Mouse (Mus musculus): ENCODE results near the gene Ube2n. TPM values are rescaled to one million over a fixed set of nuclear protein-coding genes. Genes with fewer than 3 reads are reported as not detected.

Ube2n gene
- total and polyA plus RNA-seq, 3 experiments: 80.6 to 571 (median 212) TPM

DNA sequence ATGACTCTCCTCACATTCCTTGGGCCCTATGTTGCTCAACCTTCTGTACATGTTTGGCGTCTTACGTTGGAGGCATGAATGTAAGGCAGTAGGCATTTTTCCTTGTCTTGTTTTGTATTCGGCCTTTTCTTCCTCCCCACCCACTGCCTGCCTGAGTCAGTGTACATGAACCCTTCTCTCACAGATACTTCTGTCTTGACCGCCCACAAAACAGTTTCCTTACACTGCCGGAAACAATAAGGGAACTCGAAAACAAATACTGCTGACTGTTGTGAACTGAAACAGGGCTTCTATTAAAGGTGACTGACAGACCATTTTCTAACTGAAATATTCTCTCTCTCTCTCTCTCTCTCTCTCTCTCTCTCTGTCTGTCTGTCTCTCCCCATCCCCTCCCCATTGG is 6.2 kb upstream of the Ube2n start:
- peaks cover 0 to 9% of the 10 kb centered on the region in 2 experiments; a peak in 2 of 4 replicates for H3K36me3 ChIP-seq (ENCODE audit: control insufficient read depth in 1 of 2, insufficient read depth in 2 of 2, low read length in 2 of 2)
- H3K27ac ChIP-seq (ENCODE audit: control insufficient read depth, low read depth, low read length): no peak overlapping the region
- H3K4me1 ChIP-seq (ENCODE audit: control insufficient read depth in 1 of 2, insufficient read depth in 2 of 2, low read length in 2 of 2): peaks cover 3 to 10% of the 10 kb centered on the region in 2 experiments; a peak in 3 of 4 replicates
- no peak for TF ChIP-seq CTCF (IDR thresholded peaks at IDR 0.05 in 2 of 3, conservative IDR thresholded peaks at IDR 0.05 in 1 of 3; ENCODE audit: control insufficient read depth in 1 of 3, insufficient read depth in 1 of 3, low read depth in 2 of 3, low read length in 3 of 3, poor library complexity in 1 of 3, severe bottlenecking in 1 of 3)
- TF ChIP-seq UBTF (IDR thresholded peaks at IDR 0.05; ENCODE audit: borderline replicate concordance, insufficient read depth, low read depth, low read length): no peak
- TF ChIP-seq MAFK (IDR thresholded peaks at IDR 0.05; ENCODE audit: borderline replicate concordance, low read depth, low read length): no peak
- TF ChIP-seq GABPA (IDR thresholded peaks at IDR 0.05; ENCODE audit: low read depth, low read length): no peak
- no peak for TF ChIP-seq MEF2A (IDR thresholded peaks at IDR 0.05; ENCODE audit: extremely low read depth, insufficient replicate concordance, low read depth, low read length, poor library complexity, severe bottlenecking)
- no peak for TF ChIP-seq ZNF384 (IDR thresholded peaks at IDR 0.05; ENCODE audit: low read depth, low read length)
- no peak for TF ChIP-seq TCF12 (IDR thresholded peaks at IDR 0.05; ENCODE audit: low read depth, low read length)
- TF ChIP-seq HCFC1 (IDR thresholded peaks at IDR 0.05; ENCODE audit: low read depth, low read length): no peak
- TF ChIP-seq ZKSCAN1 (IDR thresholded peaks at IDR 0.05; ENCODE audit: low read depth, low read length): no peak
- TF ChIP-seq MAZ (IDR thresholded peaks at IDR 0.05; ENCODE audit: low read depth, low read length): no peak
- no peak for TF ChIP-seq POLR2A (IDR thresholded peaks at IDR 0.05; ENCODE audit: control insufficient read depth in 1 of 2, insufficient read depth in 1 of 2, low read depth in 1 of 2, low read length in 2 of 2, poor library complexity in 1 of 2)
- TF ChIP-seq SMC3 (IDR thresholded peaks at IDR 0.05; ENCODE audit: low read depth, low read length): no peak
- TF ChIP-seq RAD21 (IDR thresholded peaks at IDR 0.05; ENCODE audit: low read depth, low read length): no peak
- no peak for TF ChIP-seq ZC3H11A (IDR thresholded peaks at IDR 0.05; ENCODE audit: low read depth, low read length)
- TF ChIP-seq USF2 (IDR thresholded peaks at IDR 0.05; ENCODE audit: borderline replicate concordance in 1 of 2, insufficient read depth in 1 of 2, low read depth in 1 of 2, low read length in 2 of 2): no peak
- TF ChIP-seq MYC (IDR thresholded peaks at IDR 0.05; ENCODE audit: low read depth, low read length): no peak
- H3K79me2 ChIP-seq (ENCODE audit: control insufficient read depth, insufficient read depth, low read length, poor library complexity): no peaks in the 10 kb centered on the region
- no peak overlapping the region for H3K4me3 ChIP-seq (ENCODE audit: control insufficient read depth in 1 of 2, insufficient read depth in 1 of 2, low read depth in 2 of 2, low read length in 2 of 2)
- H3K9ac ChIP-seq (ENCODE audit: control insufficient read depth, low read depth, low read length, poor library complexity, severe bottlenecking): no peak overlapping the region
- no peak for DNase-seq (ENCODE audit: low read depth, low spot score)
- no peaks in the 10 kb centered on the region for H3K27me3 ChIP-seq (ENCODE audit: control insufficient read depth in 1 of 2, insufficient read depth in 2 of 2, low read length in 2 of 2)
- no peaks in the 10 kb centered on the region for H3K9me3 ChIP-seq (replicated peaks; ENCODE audit: insufficient read depth, low read length)

GRCm38 (mm10) chr10:95509263-95509662 is 5.7 kb upstream of the Ube2n start:
- Histone ChIP-seq H3K9me3 (replicated peaks; ENCODE audit: insufficient read depth, low read length) (no peaks in the 10 kb centered on the region), H3K79me2 (ENCODE audit: control insufficient read depth, insufficient read depth, low read length, poor library complexity) (peaks cover under 1% of the 10 kb centered on the region; the same call in 1 of the 2 replicates), H3K36me3 (ENCODE audit: control insufficient read depth in 1 of 2, insufficient read depth in 2 of 2, low read length in 2 of 2) (peaks cover 0 to 8% of the 10 kb centered on the region in 2 experiments; a peak in 2 of 4 replicates), H3K27ac (ENCODE audit: control insufficient read depth, low read depth, low read length) (no peak overlapping the region), H3K4me3 (ENCODE audit: control insufficient read depth in 1 of 2, insufficient read depth in 1 of 2, low read depth in 2 of 2, low read length in 2 of 2) (no peak overlapping the region), H3K9ac (ENCODE audit: control insufficient read depth, low read depth, low read length, poor library complexity, severe bottlenecking) (no peak overlapping the region), H3K4me1 (ENCODE audit: control insufficient read depth in 1 of 2, insufficient read depth in 2 of 2, low read length in 2 of 2) (peaks cover under 1 to 13% of the 10 kb centered on the region in 2 experiments; a peak in 3 of 4 replicates), H3K27me3 (ENCODE audit: control insufficient read depth in 1 of 2, insufficient read depth in 2 of 2, low read length in 2 of 2) (no peaks in the 10 kb centered on the region)
- DNase-seq (ENCODE audit: low read depth, low spot score): no peak
- TF ChIP-seq MAZ (IDR thresholded peaks at IDR 0.05; ENCODE audit: low read depth, low read length) (no peak), MXI1 (IDR thresholded peaks at IDR 0.05; ENCODE audit: low read depth, low read length) (no peak), HCFC1 (IDR thresholded peaks at IDR 0.05; ENCODE audit: low read depth, low read length) (no peak), GATA1 (IDR thresholded peaks at IDR 0.05; ENCODE audit: low read depth, low read length) (no peak), CTCF (IDR thresholded peaks at IDR 0.05 in 2 of 3, conservative IDR thresholded peaks at IDR 0.05 in 1 of 3; ENCODE audit: control insufficient read depth in 1 of 3, insufficient read depth in 1 of 3, low read depth in 2 of 3, low read length in 3 of 3, poor library complexity in 1 of 3, severe bottlenecking in 1 of 3) (no peak), MEF2A (IDR thresholded peaks at IDR 0.05; ENCODE audit: extremely low read depth, insufficient replicate concordance, low read depth, low read length, poor library complexity, severe bottlenecking) (no peak), RAD21 (IDR thresholded peaks at IDR 0.05; ENCODE audit: low read depth, low read length) (no peak), MYB (IDR thresholded peaks at IDR 0.05; ENCODE audit: low read depth, low read length) (no peak), NELFE (IDR thresholded peaks at IDR 0.05; ENCODE audit: low read depth, low read length) (no peak), BHLHE40 (IDR thresholded peaks at IDR 0.05; ENCODE audit: borderline replicate concordance, low read depth, low read length) (no peak), ELF1 (IDR thresholded peaks at IDR 0.05; ENCODE audit: low read depth, low read length) (no peak), ZNF384 (IDR thresholded peaks at IDR 0.05; ENCODE audit: low read depth, low read length) (no peak), RCOR1 (IDR thresholded peaks at IDR 0.05; ENCODE audit: low read depth, low read length) (no peak), POLR2AphosphoS2 (IDR thresholded peaks at IDR 0.05; ENCODE audit: low read length) (no peak), UBTF (IDR thresholded peaks at IDR 0.05; ENCODE audit: borderline replicate concordance, insufficient read depth, low read depth, low read length) (no peak), E2F4 (IDR thresholded peaks at IDR 0.05; ENCODE audit: borderline replicate concordance, low read depth, low read length) (no peak)

Data from MEL (cell line).